Mouse (Mus musculus) lung, embryonic 16.5 days (tissue): Measurements from ENCODE around the gene Colgalt2. TPM values are rescaled to one million over a fixed set of nuclear protein-coding genes. Genes with fewer than 3 reads are reported as not detected.

ENCODE experiments used
- ATAC-seq: fragments of 200-750 bp; cut with Nextera tagmentation; 2 replicates; pipeline ENCODE4 v1.8.0; 2017; ENCODE audit warnings: low read depth, mild to moderate bottlenecking, moderate library complexity
- H3K27ac ChIP-seq: fragments of 300-500 bp; sonication (generic); 2 replicates; pipeline ENCODE4 v1.5.1; 2014; ENCODE audit warnings: mild to moderate bottlenecking, control low read depth, low read length
- H3K27me3 ChIP-seq: fragments of 300-500 bp; sonication (generic); 2 replicates; pipeline ENCODE4 v1.6.1; 2014; ENCODE audit warnings: low read depth, low read length, mixed read lengths; ENCODE audit not compliant: control insufficient read depth, insufficient read depth
- H3K36me3 ChIP-seq: fragments of 300-500 bp; sonication (generic); 2 replicates; pipeline ENCODE4 v1.6.1; 2014; ENCODE audit warnings: low read length; ENCODE audit not compliant: control insufficient read depth, insufficient read depth
- H3K4me1 ChIP-seq: fragments of 300-500 bp; sonication (generic); replicated peaks from 2 replicates; pipeline ENCODE4 v1.6.1; 2014; ENCODE audit warnings: low read length, mixed read lengths; ENCODE audit not compliant: control insufficient read depth, insufficient read depth
- H3K4me2 ChIP-seq: fragments of 300-500 bp; sonication (generic); 2 replicates; pipeline ENCODE4 v1.6.1; 2014; ENCODE audit warnings: low read depth, low read length, control low read depth
- H3K4me3 ChIP-seq: fragments of 300-500 bp; sonication (generic); 2 replicates; pipeline ENCODE4 v1.5.1; 2014; ENCODE audit warnings: mild to moderate bottlenecking, low read length, control low read depth
- H3K9ac ChIP-seq: fragments of 300-500 bp; sonication (generic); 2 replicates; pipeline ENCODE4 v1.6.1; 2014; ENCODE audit warnings: low read length, control low read depth
- H3K9me3 ChIP-seq: fragments of 300-500 bp; sonication (generic); 2 replicates; pipeline ENCODE4 v1.6.1; 2016; ENCODE audit warnings: low read length; ENCODE audit not compliant: control insufficient read depth
- WGBS: fragments of 180-500 bp; shearing (Covaris S2); extraction: QIAGEN DNeasy Blood & Tissue Kit; methylation state at CpG from one replicate; pipeline ENCODE4 v1.1.7; 2014; 5-methylcytosine and 5-hydroxymethylcytosine counted together
- polyA plus RNA-seq: library from polyadenylated mRNA; unstranded; fragments of >200 nt; fragmentation: Nextera tagmentation; extraction: Ambion mirVana; gene quantifications from 2 replicates; pipeline ENCODE4 v1.2.1, GENCODE M21; 2015

Gene Colgalt2
- polyA plus RNA-seq, 1 experiment from 2014 or later, result 1.3 TPM

DNA sequence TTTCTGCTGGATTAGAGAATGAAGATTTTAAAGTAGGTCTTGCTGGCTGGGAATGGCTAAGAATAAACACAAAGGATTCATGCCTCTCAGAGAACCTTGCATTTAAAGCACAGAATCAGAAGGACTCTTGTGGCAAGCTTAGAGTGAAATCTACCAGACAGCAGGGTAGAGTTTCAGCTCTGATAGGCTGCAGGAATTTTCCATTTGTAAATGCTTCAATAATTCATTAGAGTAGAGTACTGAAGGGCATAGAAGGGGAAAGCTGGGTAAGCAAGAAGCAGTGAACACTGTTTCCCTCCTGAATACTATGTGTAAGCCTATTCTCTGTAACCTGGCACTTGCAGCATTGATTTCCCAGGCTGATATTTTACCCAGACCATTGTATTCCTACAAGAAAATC is 10.4 kb upstream of the Colgalt2 start:
- H3K36me3 ChIP-seq, result no peaks in the 10 kb centered on the region
- H3K27me3 ChIP-seq, result no peaks in the 10 kb centered on the region
- ATAC-seq, result no peak
- no peak overlapping the region for H3K4me3 ChIP-seq
- H3K4me2 ChIP-seq, result no peak overlapping the region
- H3K9ac ChIP-seq, result no peak overlapping the region
- 0 out of 2 replicates have a peak, but pooled peaks cover 3% of the 10 kb centered on the region for H3K4me1 ChIP-seq
- no peaks in the 10 kb centered on the region for H3K9me3 ChIP-seq
- H3K27ac ChIP-seq, result no peak overlapping the region

DNA sequence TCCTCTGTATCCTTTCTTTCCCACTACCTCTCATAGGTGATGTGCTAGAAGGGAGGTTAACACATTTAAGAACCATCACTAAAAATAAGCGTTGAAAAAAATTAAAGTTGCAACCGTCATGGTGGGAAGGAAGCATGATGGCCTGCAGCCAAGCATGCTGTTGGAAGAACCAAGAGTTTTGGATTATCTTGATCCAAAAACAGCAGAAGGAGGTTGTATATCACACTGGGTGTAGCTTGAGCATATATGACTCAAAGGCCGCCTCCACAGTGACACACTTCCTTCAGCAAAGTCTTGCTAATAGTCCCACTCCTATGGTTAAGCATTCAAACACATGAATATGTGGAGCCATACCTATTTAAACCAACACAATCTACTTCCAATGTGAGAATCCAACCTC is 5.5 kb upstream of the Colgalt2 start:
- 76% methylated on average over 3 of the region's 3 CpGs for WGBS
- Histone ChIP-seq H3K27ac (no peak overlapping the region), H3K9ac (no peak overlapping the region)

DNA sequence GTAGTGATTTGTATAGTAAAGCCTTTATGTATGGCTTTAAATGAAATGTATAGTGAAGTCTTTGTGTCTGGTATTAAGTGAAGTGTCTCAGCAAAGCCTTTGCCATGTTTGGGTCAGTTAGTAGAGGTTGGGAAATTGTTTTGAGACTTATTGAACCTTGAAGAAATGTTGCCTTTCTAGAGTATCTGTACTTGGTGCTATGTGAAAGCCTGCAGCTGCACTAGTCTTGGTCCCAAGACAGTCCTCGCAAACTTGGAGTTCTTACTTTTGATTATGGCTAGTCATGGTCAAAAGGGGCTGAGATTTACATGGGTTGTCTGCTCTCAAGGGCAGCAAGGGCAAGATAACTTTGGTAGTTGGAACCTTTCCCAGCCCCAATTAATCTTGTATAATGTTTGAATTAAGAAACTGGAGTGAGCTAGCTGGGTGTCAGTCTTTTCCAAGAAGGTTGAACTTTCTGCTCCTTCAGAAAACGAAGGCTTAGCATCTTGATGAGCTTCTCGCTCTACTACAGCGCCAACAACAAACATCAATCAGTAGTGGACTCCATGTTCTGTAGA is 4.6 kb upstream of the Colgalt2 start:
- WGBS, result 61% methylated on average over 4 of the region's 4 CpGs
- ATAC-seq, result peak; percentile 45

More for the DNA sequence above, 5.5 kb upstream of the Colgalt2 start:
- ATAC-seq, result no peak
- no peak overlapping the region for H3K4me2 ChIP-seq
- H3K36me3 ChIP-seq, result no peaks in the 10 kb centered on the region
- no peak overlapping the region for H3K4me3 ChIP-seq
- H3K4me1 ChIP-seq, result no peaks in the 10 kb centered on the region
- peaks cover 5% of the 10 kb centered on the region for H3K9me3 ChIP-seq
- no peaks in the 10 kb centered on the region for H3K27me3 ChIP-seq

DNA sequence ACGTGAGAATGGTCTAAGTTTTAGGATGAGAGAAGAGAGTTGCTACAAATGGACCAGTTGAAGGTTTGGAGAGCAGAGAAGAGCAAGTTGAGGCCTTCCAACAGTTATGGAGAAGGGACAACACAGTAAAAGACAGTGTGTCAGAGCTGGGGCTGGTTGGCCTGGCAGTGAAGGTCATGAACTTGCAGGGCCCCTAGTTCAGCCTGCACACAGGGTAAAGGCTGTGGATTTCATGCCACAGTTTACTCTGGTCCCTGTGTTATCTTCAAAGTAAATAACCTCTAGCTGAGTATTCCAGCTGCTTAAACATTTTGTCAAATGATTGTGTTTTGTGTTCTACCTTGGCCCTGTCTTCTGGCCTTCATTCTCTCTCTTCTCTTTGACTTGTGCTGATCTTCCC is 922 bp upstream of the Colgalt2 start:
- 51% methylated on average over 1 of the region's 1 CpGs for WGBS
- H3K9ac ChIP-seq, result no peak overlapping the region
- no peaks in the 10 kb centered on the region for H3K36me3 ChIP-seq

More for the DNA sequence above, 4.6 kb upstream of the Colgalt2 start:
- no peaks in the 10 kb centered on the region; the same call in 1 of the 2 replicates for H3K4me1 ChIP-seq
- H3K36me3 ChIP-seq, result no peaks in the 10 kb centered on the region
- no peak overlapping the region for H3K4me3 ChIP-seq
- H3K27me3 ChIP-seq, result no peaks in the 10 kb centered on the region
- H3K4me2 ChIP-seq, result no peak overlapping the region
- H3K9ac ChIP-seq, result no peak overlapping the region
- peaks cover 5% of the 10 kb centered on the region for H3K9me3 ChIP-seq
- no peak overlapping the region for H3K27ac ChIP-seq

DNA sequence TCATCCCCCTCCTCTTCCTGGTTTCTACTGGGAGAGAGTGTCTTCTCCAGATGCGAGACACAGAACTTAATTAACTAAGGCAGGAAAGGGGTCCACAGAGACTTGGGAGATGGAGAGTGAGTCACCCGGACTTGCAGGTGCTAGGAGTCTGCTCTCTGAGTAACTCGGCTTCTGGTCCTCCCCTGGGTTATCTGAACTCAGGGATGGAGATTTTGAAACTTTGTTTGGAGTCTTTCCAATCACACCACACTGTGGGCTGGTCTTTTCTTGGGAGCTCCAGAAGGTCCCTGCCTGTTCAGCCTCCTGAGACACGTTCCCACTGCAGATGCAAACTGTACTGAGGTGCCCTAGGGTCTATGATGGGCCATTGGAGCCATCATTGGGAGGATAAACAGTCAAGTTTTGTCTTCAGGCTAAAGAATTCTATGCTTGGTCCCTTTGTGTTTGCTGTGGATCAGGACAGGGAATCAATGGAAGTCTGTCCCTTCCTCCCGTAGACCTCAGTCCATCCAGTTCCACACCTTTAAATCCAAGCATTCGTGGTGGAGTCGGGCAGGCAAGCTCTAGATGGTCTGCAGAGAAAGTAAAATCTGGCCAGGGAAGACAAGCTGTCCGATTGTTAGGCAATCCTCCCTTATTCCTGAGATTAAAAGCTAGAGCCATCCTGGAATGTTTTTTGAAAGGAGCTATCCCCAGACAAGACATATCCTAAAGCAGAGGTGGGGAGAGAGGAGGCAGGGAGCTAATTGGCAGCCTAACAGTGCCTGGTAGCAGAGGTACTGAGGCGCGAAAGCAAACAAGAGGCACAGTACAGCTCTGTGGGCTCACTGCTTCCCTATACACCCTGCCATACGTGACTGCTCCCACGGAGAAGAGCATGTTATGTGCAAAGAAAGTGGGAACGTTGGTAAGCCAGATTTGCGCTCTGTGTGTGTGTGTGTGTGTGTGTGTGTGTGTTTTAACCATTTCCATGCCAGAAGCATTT is 1.2 kb downstream of the Colgalt2 start:
- Histone ChIP-seq H3K27me3 (peaks cover 7% of the 10 kb centered on the region), H3K36me3 (no peaks in the 10 kb centered on the region), H3K4me1 (no peaks in the 10 kb centered on the region; the same call in 1 of the 2 replicates), H3K4me2 (peak overlapping the region; percentile 96), H3K27ac (no peak overlapping the region), H3K4me3 (peak overlapping the region; percentile 63), H3K9ac (peak overlapping the region; percentile 68; the same call in 1 of the 2 replicates), H3K9me3 (peaks cover 5% of the 10 kb centered on the region)
- 0 out of 2 replicates have a peak, but pooled peaks have one; percentile 4 for ATAC-seq
- 22% methylated on average over 14 of the region's 14 CpGs for WGBS

More for the DNA sequence above, 922 bp upstream of the Colgalt2 start:
- Histone ChIP-seq H3K27ac (no peak overlapping the region), H3K27me3 (peaks cover 7% of the 10 kb centered on the region), H3K9me3 (peaks cover 5% of the 10 kb centered on the region), H3K4me1 (no peaks in the 10 kb centered on the region; the same call in 1 of the 2 replicates), H3K4me3 (no peak overlapping the region), H3K4me2 (no peak overlapping the region)
- no peak for ATAC-seq

DNA sequence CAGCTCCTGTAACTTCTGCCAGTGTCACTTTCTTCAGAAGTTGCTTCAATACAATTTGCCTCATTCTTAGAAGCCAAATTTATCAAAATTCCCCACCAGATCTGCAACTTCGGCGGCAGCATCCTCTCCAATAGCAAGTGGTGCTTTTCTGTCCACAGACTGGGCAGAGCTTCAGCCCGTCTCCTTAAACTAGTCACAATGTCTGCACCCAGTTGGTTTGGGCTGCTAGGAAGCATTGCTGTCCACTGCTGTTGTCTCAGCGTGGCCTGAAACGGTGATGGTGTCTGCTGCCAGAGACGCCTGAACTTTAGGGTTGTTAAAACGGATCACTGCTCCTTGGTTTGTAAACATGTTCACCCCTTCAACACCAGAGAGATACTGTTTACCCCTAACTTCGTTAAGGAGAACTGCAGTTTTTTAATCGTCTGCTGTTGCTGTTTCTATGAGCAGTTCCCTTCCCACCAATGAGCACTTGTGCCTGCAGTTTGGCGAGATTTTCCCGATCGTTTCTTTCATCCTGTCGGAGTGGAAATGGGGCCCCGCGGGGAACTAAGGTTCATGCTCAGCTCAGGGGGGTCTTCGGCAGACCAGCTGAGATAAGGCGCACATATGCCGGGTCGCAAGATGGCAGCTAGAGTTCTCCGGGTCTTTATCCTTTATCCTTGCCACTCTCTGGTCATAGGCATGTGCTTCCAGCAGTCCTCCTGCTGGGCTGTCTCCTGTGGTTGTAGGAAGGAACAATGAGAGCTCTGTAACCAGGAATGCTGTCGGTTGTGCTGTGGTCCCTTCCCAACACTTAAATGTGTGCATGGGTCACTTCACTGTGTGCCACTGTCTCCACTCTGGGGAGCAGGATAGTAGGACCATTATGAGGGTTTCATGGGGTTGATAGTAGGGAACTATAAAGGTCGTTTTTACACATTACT is 7.7 kb downstream of the Colgalt2 start:
- peak overlapping the region; percentile 29 for H3K4me2 ChIP-seq
- WGBS, result 28% methylated on average over 22 of the region's 22 CpGs

DNA sequence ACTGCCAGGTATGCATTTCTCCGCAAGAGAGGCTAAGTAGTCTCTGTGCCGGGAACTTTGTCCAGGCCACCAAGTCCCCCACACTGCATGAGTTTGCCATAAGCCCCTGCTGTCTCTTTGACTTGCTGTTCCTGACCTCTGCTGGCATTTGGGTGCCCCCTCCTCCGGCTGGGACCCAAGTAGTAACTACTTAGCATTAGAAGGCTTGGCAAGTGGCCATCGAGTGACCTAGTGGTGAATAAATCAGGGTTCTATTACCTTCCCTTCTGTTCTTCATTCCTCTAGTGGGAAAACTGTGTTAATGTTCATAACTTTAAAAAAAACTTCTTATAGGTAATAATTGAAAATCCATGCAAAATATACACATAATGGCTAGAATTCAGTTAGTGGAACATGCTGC is 9.7 kb downstream of the Colgalt2 start:
- H3K9me3 ChIP-seq, result peaks cover 4% of the 10 kb centered on the region; the same call in 1 of the 2 replicates
- H3K4me3 ChIP-seq, result no peak overlapping the region
- no peaks in the 10 kb centered on the region for H3K36me3 ChIP-seq
- no peaks in the 10 kb centered on the region for H3K27me3 ChIP-seq
- no peak overlapping the region for H3K27ac ChIP-seq
- H3K9ac ChIP-seq, result no peak overlapping the region
- no peaks in the 10 kb centered on the region for H3K4me1 ChIP-seq
- ATAC-seq, result no peak
- WGBS, result 76% methylated on average over 4 of the region's 4 CpGs
- H3K4me2 ChIP-seq, result no peak overlapping the region

More for the DNA sequence above, 7.7 kb downstream of the Colgalt2 start:
- Histone ChIP-seq H3K4me1 (no peaks in the 10 kb centered on the region), H3K36me3 (no peaks in the 10 kb centered on the region), H3K9ac (peak overlapping the region; percentile 10; the same call in 1 of the 2 replicates), H3K9me3 (peaks cover 1% of the 10 kb centered on the region; the same call in 1 of the 2 replicates), H3K27me3 (no peaks in the 10 kb centered on the region), H3K27ac (no peak overlapping the region), H3K4me3 (no peak overlapping the region)
- no peak for ATAC-seq

DNA sequence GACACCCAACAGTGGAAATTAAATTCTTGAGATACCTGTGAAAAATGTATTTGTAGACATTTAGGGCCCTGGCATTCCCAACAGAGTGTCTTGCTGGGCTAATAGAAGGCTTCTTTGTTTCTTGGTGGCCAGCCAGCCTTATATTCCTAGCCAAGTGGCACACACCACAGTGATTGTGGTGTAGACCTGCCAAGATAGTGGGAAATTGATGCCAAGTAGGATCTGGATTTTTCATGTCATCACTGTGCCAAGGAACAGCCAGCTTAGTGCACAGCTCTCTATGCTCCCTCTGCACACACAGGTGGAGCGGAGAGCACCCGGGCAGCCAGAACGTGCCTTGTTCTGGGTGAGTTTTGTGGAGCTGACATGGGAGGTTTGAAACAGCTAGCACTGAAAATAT is 11.0 kb downstream of the Colgalt2 start:
- H3K4me1 ChIP-seq, result peaks cover 2% of the 10 kb centered on the region
- 85% methylated on average over 3 of the region's 3 CpGs for WGBS
- no peak overlapping the region for H3K9ac ChIP-seq
- peaks cover 4% of the 10 kb centered on the region; the same call in 1 of the 2 replicates for H3K9me3 ChIP-seq
- ATAC-seq, result no peak
- no peak overlapping the region for H3K4me2 ChIP-seq
- H3K27me3 ChIP-seq, result no peaks in the 10 kb centered on the region
- no peaks in the 10 kb centered on the region for H3K36me3 ChIP-seq
- no peak overlapping the region for H3K27ac ChIP-seq
- no peak overlapping the region for H3K4me3 ChIP-seq
